Mouse (Mus musculus) midbrain, embryonic 15.5 days (tissue): ENCODE data around the gene Col8a1. TPM values are rescaled to one million over a fixed set of nuclear protein-coding genes. Genes with fewer than 3 reads are reported as not detected.

ENCODE experiments used
- ATAC-seq: fragments of 200-750 bp; cut with Nextera tagmentation; replicated peaks from 2 replicates; pipeline ENCODE4 v1.8.0; 2017; ENCODE audit warnings: moderate TSS enrichment
- H3K27ac ChIP-seq: fragments of 300-500 bp; sonication (generic); 2 replicates; pipeline ENCODE4 v1.5.1; 2015; ENCODE audit warnings: mild to moderate bottlenecking, inconsistent platforms
- H3K27me3 ChIP-seq: fragments of 300-500 bp; sonication (generic); replicated peaks from 2 replicates; pipeline ENCODE4 v1.6.1; 2015; ENCODE audit warnings: inconsistent platforms
- H3K36me3 ChIP-seq: fragments of 300-500 bp; sonication (generic); replicated peaks from 2 replicates; pipeline ENCODE4 v1.6.1; 2015; ENCODE audit warnings: inconsistent platforms
- H3K4me1 ChIP-seq: fragments of 300-500 bp; sonication (generic); 2 replicates; pipeline ENCODE4 v1.6.1; 2015; ENCODE audit warnings: inconsistent platforms
- H3K4me2 ChIP-seq: fragments of 300-500 bp; sonication (generic); 2 replicates; pipeline ENCODE4 v1.6.1; 2015; ENCODE audit warnings: inconsistent platforms, mild to moderate bottlenecking, moderate library complexity
- H3K4me3 ChIP-seq: fragments of 300-500 bp; sonication (generic); 2 replicates; pipeline ENCODE4 v1.5.1; 2015; ENCODE audit warnings: mild to moderate bottlenecking, inconsistent platforms
- H3K9ac ChIP-seq: fragments of 300-500 bp; sonication (generic); 2 replicates; pipeline ENCODE4 v1.6.1; 2015; ENCODE audit warnings: mild to moderate bottlenecking, inconsistent platforms
- H3K9me3 ChIP-seq: fragments of 300-500 bp; sonication (generic); 2 replicates; pipeline ENCODE4 v1.6.1; 2016; ENCODE audit warnings: inconsistent platforms
- WGBS: fragments of 180-500 bp; shearing (Covaris S2); methylation state at CpG from one replicate; pipeline ENCODE4 v1.1.7; 2015; ENCODE audit warnings: mixed read lengths; 5-methylcytosine and 5-hydroxymethylcytosine counted together
- polyA plus RNA-seq: library from polyadenylated mRNA; unstranded; fragments of >200 nt; fragmentation: Nextera tagmentation; extraction: Ambion mirVana; gene quantifications from 2 replicates; pipeline ENCODE4 v1.2.1, GENCODE M21; 2015

Gene Col8a1
- polyA plus RNA-seq, 1 experiment from 2014 or later: 4.0 TPM

DNA sequence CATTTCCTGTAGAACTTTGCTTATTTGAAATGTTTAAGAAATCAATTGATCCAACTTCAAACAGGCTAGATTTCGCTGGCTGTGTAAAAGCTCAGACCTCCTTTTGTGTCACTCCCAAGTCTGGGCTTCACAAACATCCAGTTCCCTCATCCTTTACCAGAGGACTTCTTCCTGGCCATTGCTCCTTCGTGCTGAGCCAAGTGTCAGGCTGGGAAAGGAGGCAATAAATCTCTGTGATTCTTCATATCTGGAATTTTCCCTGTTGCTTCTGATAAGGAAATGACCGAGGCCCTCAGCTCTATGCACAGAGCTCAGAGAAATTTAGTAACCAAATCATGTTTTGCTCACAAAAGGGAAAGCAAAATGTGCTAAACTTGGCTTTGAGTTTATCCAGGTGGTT, 91.9 kb downstream of the Col8a1 start:
- Histone ChIP-seq H3K27me3 (no peaks in the 10 kb centered on the region), H3K9me3 (no peaks in the 10 kb centered on the region), H3K4me2 (no peak overlapping the region), H3K27ac (no peak overlapping the region), H3K9ac (no peak overlapping the region), H3K4me3 (no peak overlapping the region), H3K36me3 (no peaks in the 10 kb centered on the region), H3K4me1 (no peaks in the 10 kb centered on the region)
- no peak for ATAC-seq
- 71% methylated on average over 3 of the region's 3 CpGs for WGBS

GRCm38 (mm10) chr16:57649888-57650287, 104.6 kb downstream of the Col8a1 start:
- H3K9me3 ChIP-seq: no peaks in the 10 kb centered on the region
- no peak for ATAC-seq
- H3K4me1 ChIP-seq: no peaks in the 10 kb centered on the region
- no peak overlapping the region for H3K4me3 ChIP-seq
- H3K27me3 ChIP-seq: no peaks in the 10 kb centered on the region
- no peaks in the 10 kb centered on the region for H3K36me3 ChIP-seq
- H3K4me2 ChIP-seq: no peak overlapping the region
- H3K9ac ChIP-seq: no peak overlapping the region
- no peak overlapping the region for H3K27ac ChIP-seq
- WGBS: 76% methylated on average over 2 of the region's 2 CpGs

- no peak for ATAC-seq
- H3K36me3 ChIP-seq: no peaks in the 10 kb centered on the region
- 77% methylated on average over 10 of the region's 10 CpGs for WGBS
- no peaks in the 10 kb centered on the region for H3K4me1 ChIP-seq
- no peak overlapping the region for H3K4me3 ChIP-seq
- no peaks in the 10 kb centered on the region for H3K9me3 ChIP-seq
- no peaks in the 10 kb centered on the region for H3K27me3 ChIP-seq
- H3K27ac ChIP-seq: no peak overlapping the region
- no peak overlapping the region for H3K4me2 ChIP-seq
- H3K9ac ChIP-seq: no peak overlapping the region
These were observed 113.1 kb downstream of the Col8a1 start for GRCm38 (mm10) chr16:57641346-57641885.

DNA sequence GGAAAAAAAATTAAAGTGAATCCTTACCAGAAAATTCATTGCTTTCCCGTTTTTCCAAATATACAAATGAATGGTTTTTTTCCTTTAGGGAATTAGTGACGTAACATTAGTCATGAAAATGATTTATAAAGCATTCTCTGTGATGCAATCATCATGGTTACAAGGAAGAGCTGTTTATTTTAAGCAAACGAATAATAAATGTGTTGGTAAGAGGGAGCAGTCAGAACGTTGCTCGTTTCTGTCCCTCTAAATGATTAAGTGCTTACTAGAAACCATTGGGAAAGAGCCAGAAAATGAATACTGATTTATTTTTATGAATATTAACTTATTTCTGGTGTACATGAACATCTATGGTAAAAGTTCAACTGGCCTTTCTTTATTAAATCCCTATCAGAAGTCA, 119.8 kb downstream of the Col8a1 start:
- Histone ChIP-seq H3K9me3 (no peaks in the 10 kb centered on the region), H3K4me1 (no peaks in the 10 kb centered on the region), H3K9ac (no peak overlapping the region), H3K27ac (no peak overlapping the region), H3K36me3 (no peaks in the 10 kb centered on the region), H3K4me2 (no peak overlapping the region), H3K27me3 (no peaks in the 10 kb centered on the region), H3K4me3 (no peak overlapping the region)
- ATAC-seq: no peak
- 75% methylated on average over 5 of the region's 5 CpGs for WGBS

- ATAC-seq: peak; percentile 94
- 11% methylated on average over 6 of the region's 6 CpGs for WGBS
- no peak overlapping the region for H3K9ac ChIP-seq
These were observed 120.3 kb downstream of the Col8a1 start for GRCm38 (mm10) chr16:57634191-57634590.

DNA sequence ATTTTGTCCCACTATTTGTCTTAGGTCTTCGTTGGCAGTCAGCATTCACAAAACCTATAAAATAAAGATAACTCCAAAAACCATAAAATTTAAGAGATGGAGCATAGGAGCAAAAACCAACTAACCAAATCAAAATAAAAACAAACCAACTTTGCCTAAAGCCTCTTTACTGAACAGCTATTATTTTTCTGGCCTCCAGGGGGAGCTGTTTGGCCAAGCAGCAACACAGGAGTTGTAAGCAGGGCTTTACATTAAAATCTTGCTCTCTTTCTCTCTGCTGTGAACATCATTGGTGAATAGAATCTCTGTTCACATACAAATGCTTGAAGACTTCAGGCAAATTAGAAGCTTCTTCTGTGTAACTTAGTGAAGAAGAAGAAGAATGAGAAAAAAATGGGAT, 142.8 kb downstream of the Col8a1 start:
- H3K4me1 ChIP-seq: peaks cover 5% of the 10 kb centered on the region
- 7% methylated on average over 1 of the region's 1 CpGs for WGBS
- no peaks in the 10 kb centered on the region for H3K9me3 ChIP-seq
- no peak overlapping the region for H3K4me3 ChIP-seq
- H3K27ac ChIP-seq: no peak overlapping the region
- no peaks in the 10 kb centered on the region for H3K36me3 ChIP-seq
- no peak overlapping the region for H3K4me2 ChIP-seq
- H3K27me3 ChIP-seq: no peaks in the 10 kb centered on the region
- H3K9ac ChIP-seq: no peak overlapping the region
- no peak for ATAC-seq

More at GRCm38 (mm10) chr16:57634191-57634590, 120.3 kb downstream of the Col8a1 start:
- H3K4me2 ChIP-seq: no peak overlapping the region
- H3K27me3 ChIP-seq: no peaks in the 10 kb centered on the region
- no peaks in the 10 kb centered on the region for H3K4me1 ChIP-seq
- no peaks in the 10 kb centered on the region for H3K36me3 ChIP-seq
- H3K4me3 ChIP-seq: no peak overlapping the region
- no peaks in the 10 kb centered on the region for H3K9me3 ChIP-seq
- no peak overlapping the region for H3K27ac ChIP-seq

- peak; percentile 97 for ATAC-seq
- under 1% methylated on average over 62 of the region's 64 CpGs for WGBS
These were observed 147.9 kb downstream of the Col8a1 start, which contains the start of gene Cmss1 for GRCm38 (mm10) chr16:57606444-57607227. TSS of gene Cmss1 (minus strand) at chr16:57606864.

GRCm38 (mm10) chr16:57601031-57601430, 153.5 kb downstream of the Col8a1 start:
- Histone ChIP-seq H3K4me1 (peaks cover 5% of the 10 kb centered on the region), H3K27me3 (no peaks in the 10 kb centered on the region), H3K4me3 (no peak overlapping the region), H3K36me3 (no peaks in the 10 kb centered on the region), H3K27ac (no peak overlapping the region), H3K9ac (no peak overlapping the region), H3K9me3 (no peaks in the 10 kb centered on the region), H3K4me2 (no peak overlapping the region)
- no peak for ATAC-seq

More at GRCm38 (mm10) chr16:57606444-57607227, 147.9 kb downstream of the Col8a1 start, which contains the start of gene Cmss1:
- Histone ChIP-seq H3K27ac (peak within 1 kb of the TSS; percentile 77), H3K9ac (peak within 1 kb of the TSS; percentile 52), H3K27me3 (no peaks in the 10 kb centered on the region), H3K4me1 (peaks cover 12% of the 10 kb centered on the region), H3K4me3 (peak within 1 kb of the TSS; percentile 63), H3K36me3 (no peaks in the 10 kb centered on the region), H3K9me3 (no peaks in the 10 kb centered on the region), H3K4me2 (peak within 1 kb of the TSS; percentile 86)

- H3K27ac ChIP-seq: no peak overlapping the region
- WGBS: 89% methylated on average over 4 of the region's 4 CpGs
- no peaks in the 10 kb centered on the region for H3K27me3 ChIP-seq
- no peak overlapping the region for H3K4me2 ChIP-seq
- H3K4me1 ChIP-seq: no peaks in the 10 kb centered on the region
- H3K4me3 ChIP-seq: no peak overlapping the region
- no peaks in the 10 kb centered on the region for H3K9me3 ChIP-seq
- no peak overlapping the region for H3K9ac ChIP-seq
- no peak for ATAC-seq
- no peaks in the 10 kb centered on the region for H3K36me3 ChIP-seq
These were observed 157.1 kb downstream of the Col8a1 start for GRCm38 (mm10) chr16:57597295-57597957.

GRCm38 (mm10) chr16:57593422-57594157, 160.9 kb downstream of the Col8a1 start:
- Histone ChIP-seq H3K4me3 (no peak overlapping the region), H3K9me3 (no peaks in the 10 kb centered on the region), H3K27ac (no peak overlapping the region), H3K4me1 (no peaks in the 10 kb centered on the region), H3K36me3 (no peaks in the 10 kb centered on the region), H3K9ac (no peak overlapping the region), H3K27me3 (no peaks in the 10 kb centered on the region), H3K4me2 (no peak overlapping the region)
- ATAC-seq: peak; percentile 65
- WGBS: 42% methylated on average over 7 of the region's 7 CpGs

DNA sequence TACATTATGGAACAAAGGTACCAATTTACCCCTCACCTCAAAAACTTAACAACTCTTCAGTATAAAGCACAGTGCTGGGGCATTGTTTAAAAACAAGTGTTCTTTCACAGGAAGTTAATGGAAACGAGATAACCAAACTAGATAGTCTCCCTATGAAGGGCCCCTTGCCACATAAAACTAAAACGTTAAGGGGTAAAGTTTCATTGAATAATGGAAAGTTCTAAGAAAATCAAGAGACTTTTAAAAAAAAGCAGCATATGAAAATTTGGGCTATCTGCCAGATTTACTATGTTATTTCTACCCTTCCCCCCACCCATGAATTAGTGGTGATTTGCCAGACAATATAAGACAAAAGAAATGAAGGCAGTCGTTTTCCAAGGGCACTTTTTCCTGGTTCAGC, 169.3 kb downstream of the Col8a1 start:
- Histone ChIP-seq H3K4me2 (no peak overlapping the region), H3K4me3 (no peak overlapping the region), H3K9ac (no peak overlapping the region), H3K4me1 (no peaks in the 10 kb centered on the region), H3K27ac (no peak overlapping the region), H3K9me3 (no peaks in the 10 kb centered on the region), H3K27me3 (no peaks in the 10 kb centered on the region), H3K36me3 (no peaks in the 10 kb centered on the region)
- ATAC-seq: no peak
- WGBS: 77% methylated on average over 3 of the region's 3 CpGs

GRCm38 (mm10) chr16:57582008-57582407, 172.5 kb downstream of the Col8a1 start:
- no peaks in the 10 kb centered on the region for H3K4me1 ChIP-seq
- no peak for ATAC-seq
- no peak overlapping the region for H3K27ac ChIP-seq
- H3K36me3 ChIP-seq: no peaks in the 10 kb centered on the region
- no peaks in the 10 kb centered on the region for H3K27me3 ChIP-seq
- H3K9ac ChIP-seq: no peak overlapping the region
- WGBS: 80% methylated on average over 2 of the region's 2 CpGs
- H3K4me2 ChIP-seq: no peak overlapping the region
- no peaks in the 10 kb centered on the region for H3K9me3 ChIP-seq
- H3K4me3 ChIP-seq: no peak overlapping the region
